25 mouse cellular contexts compared by ENCODE assay signal in the genomic region with DNA sequence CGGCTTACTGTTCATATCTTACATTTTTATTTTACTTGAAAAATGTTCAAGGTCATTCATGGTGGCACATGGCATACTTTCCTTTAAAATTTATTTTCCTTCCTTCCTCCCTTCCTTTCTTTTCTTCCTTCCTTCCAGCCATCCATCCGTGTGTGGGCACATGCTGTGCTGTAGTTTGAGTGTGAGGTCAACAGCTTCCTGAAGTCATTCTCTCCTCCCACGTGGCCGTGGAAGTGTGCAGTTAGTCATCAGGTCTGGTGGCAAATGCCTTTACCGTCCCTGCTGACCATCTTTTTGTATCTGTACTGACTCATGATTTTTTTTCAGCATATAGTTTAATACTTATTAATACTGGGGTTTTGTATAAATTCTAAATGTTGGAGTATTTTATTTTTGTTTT. TPM values are rescaled to one million over a fixed set of nuclear protein-coding genes. Genes with fewer than 3 reads are reported as not detected.
A peak's percentile ranks its signal among the peaks of the same experiment; 100 is the strongest.
DNase-seq lines count a peak whose midpoint lies in the region; ATAC-seq and TF ChIP-seq lines count a peak whose summit lies in the region.
"Had no signal": no experiment of that assay in that cellular context is flagged by ENCODE, and none has a peak within 500 bp of the region (broad histone marks: within the 10 kb centered on the region; RNA-seq: fewer than 3 reads in every experiment).

No protein-coding gene starts in this region.

- TF ChIP-seq RAD21 in CH12.LX (IDR thresholded peaks at IDR 0.05; ENCODE audit: low read depth, low read length) = no peak

- no peaks in the 10 kb centered on the region for H3K9me3 ChIP-seq in heart, postnatal 0 days (replicated peaks; ENCODE audit: control insufficient read depth, low read length)
- no peaks in the 10 kb centered on the region for H3K9me3 ChIP-seq in heart, embryonic 10.5 days
- no peaks in the 10 kb centered on the region for H3K9me3 ChIP-seq in CH12.LX (replicated peaks; ENCODE audit: low read length)
- no peaks in the 10 kb centered on the region for H3K9me3 ChIP-seq in forebrain, embryonic 11.5 days (ENCODE audit: control insufficient read depth, low read length)
- H3K9me3 ChIP-seq: heart, embryonic 15.5 days; neural tube, embryonic 12.5 days had no signal

- TF ChIP-seq POLR2A in CH12.LX (IDR thresholded peaks at IDR 0.05; ENCODE audit: low read depth, low read length) = no peak
- no peak for TF ChIP-seq POLR2A in thymus, adult 2 months (IDR thresholded peaks at IDR 0.05; ENCODE audit: control insufficient read depth, extremely low read depth, insufficient read depth, low read length, poor library complexity)

- TF ChIP-seq EP300 in heart, postnatal 0 days (IDR thresholded peaks at IDR 0.05; ENCODE audit: low read depth) = no peak
- no peak for TF ChIP-seq EP300 in CH12.LX (IDR thresholded peaks at IDR 0.05; ENCODE audit: low read length)

- no peaks in the 10 kb centered on the region for H3K27me3 ChIP-seq in heart, postnatal 0 days (ENCODE audit: control insufficient read depth, insufficient read depth, low read length)
- no peaks in the 10 kb centered on the region for H3K27me3 ChIP-seq in heart, embryonic 10.5 days (ENCODE audit: insufficient read depth, poor library complexity, severe bottlenecking)
- H3K27me3 ChIP-seq in CH12.LX (replicated peaks) = no peaks in the 10 kb centered on the region
- H3K27me3 ChIP-seq in forebrain, embryonic 11.5 days (ENCODE audit: control insufficient read depth, insufficient read depth, low read length) = no peaks in the 10 kb centered on the region
- no peaks in the 10 kb centered on the region for H3K27me3 ChIP-seq in thymus, adult 2 months (ENCODE audit: control insufficient read depth, insufficient read depth, low read length)
- H3K27me3 ChIP-seq: heart, embryonic 15.5 days; neural tube, embryonic 12.5 days had no signal

- H3K27ac ChIP-seq in heart, postnatal 0 days (ENCODE audit: low read depth) = no peak overlapping the region
- H3K27ac ChIP-seq in heart, embryonic 10.5 days = no peak overlapping the region
- H3K27ac ChIP-seq in CH12.LX (ENCODE audit: insufficient read depth, low read depth) = no peak overlapping the region
- no peak overlapping the region for H3K27ac ChIP-seq in forebrain, embryonic 11.5 days (ENCODE audit: low read depth, low read length)
- no peak overlapping the region for H3K27ac ChIP-seq in thymus, adult 2 months (ENCODE audit: control insufficient read depth, insufficient read depth, low read length)
- H3K27ac ChIP-seq: hindbrain, embryonic 14.5 days; liver, embryonic 14.5 days; neural tube, embryonic 12.5 days had no signal

- H3K9ac ChIP-seq in heart, postnatal 0 days (replicated peaks; ENCODE audit: low read depth, low read length) = no peak overlapping the region
- no peak overlapping the region for H3K9ac ChIP-seq in CH12.LX (ENCODE audit: insufficient read depth, low read depth)
- H3K9ac ChIP-seq in forebrain, embryonic 11.5 days (ENCODE audit: low read length) = no peak overlapping the region
- H3K9ac ChIP-seq: heart, embryonic 15.5 days; hindbrain, embryonic 14.5 days; liver, embryonic 14.5 days; lung, embryonic 14.5 days; neural tube, embryonic 12.5 days had no signal

- peaks cover 29% of the 10 kb centered on the region for H3K4me1 ChIP-seq in heart, postnatal 0 days (ENCODE audit: control insufficient read depth, insufficient read depth)
- peaks cover 43% of the 10 kb centered on the region for H3K4me1 ChIP-seq in heart, embryonic 10.5 days
- peaks cover 2 to 20% of the 10 kb centered on the region in 2 experiments; a peak in 3 of 4 replicates for H3K4me1 ChIP-seq in CH12.LX (ENCODE audit: control insufficient read depth in 1 of 2, insufficient read depth in 2 of 2)
- H3K4me1 ChIP-seq in forebrain, embryonic 11.5 days (replicated peaks; ENCODE audit: control insufficient read depth, insufficient read depth, low read length) = no peaks in the 10 kb centered on the region
- H3K4me1 ChIP-seq in thymus, adult 2 months (replicated peaks; ENCODE audit: control insufficient read depth, insufficient read depth, low read length) = peaks cover 10% of the 10 kb centered on the region

- H3K4me3 ChIP-seq in heart, postnatal 0 days (ENCODE audit: low read depth, low read length) = no peak overlapping the region
- no peak overlapping the region for H3K4me3 ChIP-seq in heart, embryonic 10.5 days
- no peak overlapping the region for H3K4me3 ChIP-seq in CH12.LX (replicated peaks in 1 of 3; ENCODE audit: low read depth in 2 of 3, low read length in 2 of 3, poor library complexity in 1 of 3)
- H3K4me3 ChIP-seq in forebrain, embryonic 11.5 days (ENCODE audit: low read depth, low read length) = no peak overlapping the region
- H3K4me3 ChIP-seq in thymus, adult 2 months (ENCODE audit: control insufficient read depth, insufficient read depth, low read length) = no peak overlapping the region
- H3K4me3 ChIP-seq: heart, embryonic 15.5 days; neural tube, embryonic 12.5 days had no signal

- no peak; the same call in 1 of the 2 replicates for ATAC-seq in heart, postnatal 0 days (ENCODE audit: insufficient read depth, low read depth)
- ATAC-seq in megakaryocyte, adult 5-6 weeks (ENCODE audit: poor library complexity, severe bottlenecking) = peak; percentile 47
- ATAC-seq in forebrain, embryonic 11.5 days (replicated peaks; ENCODE audit: low FRiP score) = no peak
- ATAC-seq: activated CD4-positive, CD25-positive, alpha-beta regulatory T cell, adult 4 months; forebrain, embryonic 14.5 days; intestine, postnatal 0 days; midbrain, embryonic 16.5 days had no signal

- TF ChIP-seq CTCF in heart, postnatal 0 days (IDR thresholded peaks at IDR 0.05; ENCODE audit: low read depth) = no peak
- TF ChIP-seq CTCF in CH12.LX (conservative IDR thresholded peaks at IDR 0.05 in 1 of 2, IDR thresholded peaks at IDR 0.05 in 1 of 2; ENCODE audit: low read depth in 2 of 2, low read length in 2 of 2) = no peak
- no peak for TF ChIP-seq CTCF in thymus, adult 2 months (IDR thresholded peaks at IDR 0.05; ENCODE audit: borderline replicate concordance, control insufficient read depth, extremely low read depth, insufficient read depth, low read length, poor library complexity)

- no peak overlapping the region for H3K4me2 ChIP-seq in heart, postnatal 0 days (ENCODE audit: low read depth, low read length)
- no peak overlapping the region for H3K4me2 ChIP-seq in CH12.LX (ENCODE audit: insufficient read depth, low read depth, poor library complexity, severe bottlenecking)
- no peak overlapping the region for H3K4me2 ChIP-seq in forebrain, embryonic 11.5 days (ENCODE audit: low read depth, low read length, severe bottlenecking)
- H3K4me2 ChIP-seq: heart, embryonic 15.5 days; hindbrain, embryonic 14.5 days; lung, embryonic 14.5 days; neural tube, embryonic 12.5 days had no signal

- dilution Hi-C loops in CH12.LX (cut with MboI; ENCODE audit: extremely low pct_ligation_motif_present, extremely low pct_unique_long_range_greater_than_20kb, low sequenced_read_pairs) = no loop called here

- peaks cover 51% of the 10 kb centered on the region for H3K79me2 ChIP-seq in CH12.LX (replicated peaks; ENCODE audit: control insufficient read depth, extremely low read depth, insufficient read depth, poor library complexity, severe bottlenecking)

- in situ Hi-C loops in CH12.LX (cut with MboI; ENCODE audit: low pct_ligation_motif_present, low pct_unique_long_range_greater_than_20kb, low sequenced_read_pairs) = no loop called here

- 14% methylated on average over 5 of the region's 5 CpGs for WGBS in heart, postnatal 0 days
- WGBS in heart, embryonic 10.5 days = 46% methylated on average over 5 of the region's 5 CpGs
- 83% methylated on average over 5 of the region's 5 CpGs for WGBS in forebrain, embryonic 11.5 days
- WGBS in thymus, adult 2 months = 39% methylated on average over 5 of the region's 5 CpGs

- peak; percentile 41 for DNase-seq in heart, postnatal 0 days (ENCODE audit: low spot score)
- DNase-seq in heart, embryonic 10.5 days (ENCODE audit: low spot score) = no peak
- DNase-seq in CH12.LX (ENCODE audit: extremely low read depth) = peak; percentile 50
- peak; percentile 33 for DNase-seq in R1 (ENCODE audit: low read depth, low spot score)
- DNase-seq in forebrain, embryonic 11.5 days (ENCODE audit: low spot score) = no peak
- DNase-seq in thymus, adult 2 months = no peak
- DNase-seq in spleen, adult 12 weeks (ENCODE audit: low spot score) = no peak
- DNase-seq: adrenal gland, postnatal 25 days; cerebellum, adult 18-20 months; cerebellum, postnatal 10 days; heart, postnatal 4 days; kidney, postnatal 25 days; liver; lung, embryonic 14.5 days; lung, postnatal 4 days; right cerebral cortex, postnatal 4 days had no signal

- no peaks in the 10 kb centered on the region for H3K36me3 ChIP-seq in heart, postnatal 0 days (replicated peaks; ENCODE audit: control insufficient read depth, insufficient read depth, low read length)
- peaks cover 13% of the 10 kb centered on the region for H3K36me3 ChIP-seq in heart, embryonic 10.5 days
- H3K36me3 ChIP-seq in CH12.LX (replicated peaks in 1 of 2; ENCODE audit: control insufficient read depth in 1 of 2, insufficient read depth in 1 of 2, low read length in 1 of 2) = peaks cover 2 to 43% of the 10 kb centered on the region in 2 experiments
- H3K36me3 ChIP-seq in forebrain, embryonic 11.5 days (ENCODE audit: control insufficient read depth, insufficient read depth, low read length) = peaks cover 3% of the 10 kb centered on the region; the same call in 1 of the 2 replicates
- H3K36me3 ChIP-seq in thymus, adult 2 months (ENCODE audit: control insufficient read depth, insufficient read depth, low read length) = no peaks in the 10 kb centered on the region; the same call in 1 of the 2 replicates
- H3K36me3 ChIP-seq: heart, embryonic 15.5 days had no signal

TF ChIP-seq in CH12.LX, 34 proteins besides CTCF, POLR2A, EP300 and RAD21 (continues in another document):
- TF ChIP-seq MEF2A (IDR thresholded peaks at IDR 0.05; ENCODE audit: borderline replicate concordance, low read depth, low read length) (no peak), SIN3A (IDR thresholded peaks at IDR 0.05; ENCODE audit: low read length) (no peak), USF1 (IDR thresholded peaks at IDR 0.05; ENCODE audit: low read depth, low read length) (0 out of 2 replicates have a peak, but pooled peaks have one; percentile 1), BHLHE40 (IDR thresholded peaks at IDR 0.05; ENCODE audit: low read depth, low read length) (peak; percentile 75), MXI1 (IDR thresholded peaks at IDR 0.05; ENCODE audit: low read depth, low read length) (peak; percentile 45; the same call in 1 of the 2 replicates)

RNA-seq across cellular contexts. Expression of a gene that starts 21.8 kb away (rescaled TPM):
- 37.4 and 40.8 TPM in 2 replicates for total RNA-seq in heart, postnatal 0 days (2014; rRNA removed; ENCODE audit: low replicate concordance)
- polyA plus RNA-seq in heart, postnatal 0 days (2015; fragmentation: Nextera tagmentation; extraction: Ambion mirVana) = 31.3 and 31.5 TPM in 2 replicates
- 39.3 and 47.8 TPM in 2 replicates for polyA plus RNA-seq in heart, embryonic 10.5 days (2016; fragmentation: Nextera tagmentation; extraction: Ambion mirVana)
- total RNA-seq in CH12.LX (2012; rRNA removed) (15.5 and 15.9 TPM in 2 replicates), CH12.LX (2014; rRNA removed) (6.1 and 6.8 TPM in 2 replicates)
- 27.4 and 30.8 TPM in 2 replicates for polyA plus RNA-seq in CH12.LX (2012; ENCODE audit: insufficient read length, low read depth)
- 64.2 and 73.2 TPM in 2 replicates for total RNA-seq in megakaryocyte, adult 5-6 weeks (2015)
- total RNA-seq in megakaryocyte, adult 5-6 weeks (2017) = 34.2 and 34.5 TPM in 2 replicates
- 106 and 110 TPM in 2 replicates for polyA plus RNA-seq in forebrain, embryonic 11.5 days (2014; fragmentation: Nextera tagmentation; extraction: Ambion mirVana)
- polyA plus RNA-seq in thymus, adult 2 months (2012; rRNA removed) = 25.1 and 33.1 TPM in 2 replicates

Comparison
In these comparisons a context has a peak if more than half of its experiments do, and no peak if none do; other contexts are left out.
1. DNase-seq: peak in heart, postnatal 0 days (single experiment), CH12.LX (single experiment) and R1 (single experiment); none in heart, embryonic 10.5 days (single experiment), forebrain, embryonic 11.5 days (single experiment), thymus, adult 2 months (single experiment) and spleen, adult 12 weeks (single experiment).